Mouse (Mus musculus) megakaryocyte, embryonic 14.5 days (primary cell): ENCODE data around the gene Tfb1m.

ENCODE experiments used
- FLI1 ChIP-seq: IDR thresholded peaks from 2 replicates; pipeline ENCODE4 v1.6.1; 2012; ENCODE audit warnings: low read length, inconsistent platforms, mixed read lengths
- GATA1 ChIP-seq: IDR thresholded peaks from 3 replicates; pipeline ENCODE4 v1.6.1; 2012; ENCODE audit warnings: mixed read lengths, low read length, inconsistent platforms, borderline replicate concordance

DNA sequence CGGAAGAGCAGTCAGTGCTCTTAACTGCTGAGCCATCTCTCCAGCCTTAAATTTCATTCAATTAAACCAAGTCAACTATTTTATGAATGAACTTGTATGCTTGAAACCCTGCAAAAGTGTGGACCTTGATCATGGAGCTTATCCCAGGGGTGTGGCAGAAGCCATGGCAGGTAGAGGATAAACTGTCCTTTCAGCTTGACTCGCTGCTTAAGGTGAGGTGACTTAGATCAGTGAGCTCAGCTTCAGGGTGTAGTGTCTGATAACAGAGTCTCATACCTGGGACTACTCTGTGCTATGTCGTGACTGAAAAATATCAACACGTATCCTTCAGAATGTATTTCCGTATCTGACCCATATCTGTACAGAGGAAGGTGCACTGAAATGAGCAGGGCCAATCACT lies 37.2 kb downstream of the Tfb1m start:
- TF ChIP-seq GATA1, result no peak
- no peak for TF ChIP-seq FLI1
